Mouse (Mus musculus): ENCODE data around the gene Osbpl10.
A peak's percentile ranks its signal among the peaks of the same experiment; 100 is the strongest.

Osbpl10 gene

GRCm38 (mm10) chr9:115261456-115261855 is 283.1 kb downstream of the Osbpl10 start:
- peak; percentile 29 to 77 for DNase-seq (ENCODE audit: inconsistent age in 2 of 2, low spot score in 1 of 2)

- no peak for DNase-seq (ENCODE audit: inconsistent age in 2 of 2, low spot score in 1 of 2)
Observed at GRCm38 (mm10) chr9:115261896-115262295, 283.5 kb downstream of the Osbpl10 start.

GRCm38 (mm10) chr9:115271556-115271955 is 293.2 kb downstream of the Osbpl10 start:
- no peak for DNase-seq (ENCODE audit: inconsistent age in 2 of 2, low spot score in 1 of 2)

GRCm38 (mm10) chr9:115272451-115272850 is 294.1 kb downstream of the Osbpl10 start:
- DNase-seq (ENCODE audit: inconsistent age in 2 of 2, low spot score in 1 of 2): peak; percentile 26 to 74

- no peak for DNase-seq (ENCODE audit: inconsistent age in 2 of 2, low spot score in 1 of 2)
Observed at GRCm38 (mm10) chr9:115273095-115273649, 294.8 kb downstream of the Osbpl10 start.

GRCm38 (mm10) chr9:115274806-115275205 is 296.4 kb downstream of the Osbpl10 start:
- DNase-seq (ENCODE audit: inconsistent age in 2 of 2, low spot score in 1 of 2): no peak

- no peak for DNase-seq (ENCODE audit: inconsistent age in 2 of 2, low spot score in 1 of 2)
Observed at GRCm38 (mm10) chr9:115278641-115279040, 300.3 kb downstream of the Osbpl10 start.

Measured in adrenal gland, adult (tissue).